ENCODE assay signal across 10 mouse cellular contexts in genomic region chr5:135987248-135987647, GRCm38 (mm10). TPM values are rescaled to one million over a fixed set of nuclear protein-coding genes. Genes with fewer than 3 reads are reported as not detected.
DNase-seq lines count a peak whose midpoint lies in the region; ATAC-seq and TF ChIP-seq lines count a peak whose summit lies in the region.
"Had no signal": no experiment of that assay in that cellular context is flagged by ENCODE, and none has a peak within 500 bp of the region (broad histone marks: within the 10 kb centered on the region; RNA-seq: fewer than 3 reads in every experiment).

No protein-coding gene starts in this region.

- H3K4me1 ChIP-seq in kidney, postnatal 0 days (replicated peaks; ENCODE audit: insufficient read depth, low read length), result no peaks in the 10 kb centered on the region
- no peaks in the 10 kb centered on the region for H3K4me1 ChIP-seq in kidney, embryonic 16.5 days (ENCODE audit: insufficient read depth, low read length)
- H3K4me1 ChIP-seq in thymus, adult 2 months (replicated peaks; ENCODE audit: control insufficient read depth, insufficient read depth, low read length), result peaks cover 8% of the 10 kb centered on the region
- H3K4me1 ChIP-seq in forebrain, embryonic 10.5 days, result no peaks in the 10 kb centered on the region
- H3K4me1 ChIP-seq: liver, embryonic 12.5 days had no signal

- no peak; the same call in 1 of the 2 replicates for ATAC-seq in kidney, postnatal 0 days (replicated peaks; ENCODE audit: low FRiP score, low read depth)
- no peak for ATAC-seq in kidney, embryonic 16.5 days (ENCODE audit: low FRiP score, low TSS enrichment)
- ATAC-seq: liver, embryonic 12.5 days had no signal

- 45% methylated on average over 11 of the region's 11 CpGs for WGBS in kidney, postnatal 0 days
- 48% methylated on average over 11 of the region's 11 CpGs for WGBS in kidney, embryonic 16.5 days
- WGBS in thymus, adult 2 months, result 57% methylated on average over 11 of the region's 11 CpGs
- 69% methylated on average over 11 of the region's 11 CpGs for WGBS in forebrain, embryonic 10.5 days

- H3K9me3 ChIP-seq in kidney, postnatal 0 days (replicated peaks; ENCODE audit: low read length), result no peaks in the 10 kb centered on the region
- no peaks in the 10 kb centered on the region for H3K9me3 ChIP-seq in kidney, embryonic 16.5 days (ENCODE audit: low read length)
- no peaks in the 10 kb centered on the region for H3K9me3 ChIP-seq in forebrain, embryonic 10.5 days
- H3K9me3 ChIP-seq: liver, embryonic 12.5 days had no signal

- no peaks in the 10 kb centered on the region for H3K36me3 ChIP-seq in kidney, postnatal 0 days (ENCODE audit: insufficient read depth, low read length)
- H3K36me3 ChIP-seq in kidney, embryonic 16.5 days (ENCODE audit: insufficient read depth, low read length), result no peaks in the 10 kb centered on the region
- H3K36me3 ChIP-seq in thymus, adult 2 months (ENCODE audit: control insufficient read depth, insufficient read depth, low read length), result no peaks in the 10 kb centered on the region
- no peaks in the 10 kb centered on the region for H3K36me3 ChIP-seq in splenic B cell, adult 2 months (ENCODE audit: control insufficient read depth, insufficient read depth, low read length, poor library complexity, severe bottlenecking)
- no peaks in the 10 kb centered on the region for H3K36me3 ChIP-seq in forebrain, embryonic 10.5 days (replicated peaks)
- H3K36me3 ChIP-seq: liver, embryonic 12.5 days had no signal

- no peak overlapping the region for H3K4me3 ChIP-seq in kidney, postnatal 0 days (replicated peaks; ENCODE audit: low read depth, low read length)
- H3K4me3 ChIP-seq in kidney, embryonic 16.5 days (ENCODE audit: low read length), result no peak overlapping the region
- no peak overlapping the region for H3K4me3 ChIP-seq in thymus, adult 2 months (ENCODE audit: control insufficient read depth, insufficient read depth, low read length)
- H3K4me3 ChIP-seq in forebrain, embryonic 10.5 days, result no peak overlapping the region
- H3K4me3 ChIP-seq: liver, embryonic 12.5 days had no signal

- no peak for TF ChIP-seq POLR2A in thymus, adult 2 months (IDR thresholded peaks at IDR 0.05; ENCODE audit: control insufficient read depth, extremely low read depth, insufficient read depth, low read length, poor library complexity)

- peak; percentile 63 for TF ChIP-seq CTCF in kidney, postnatal 0 days (IDR thresholded peaks at IDR 0.05; ENCODE audit: low read depth)
- no peak for TF ChIP-seq CTCF in thymus, adult 2 months (IDR thresholded peaks at IDR 0.05; ENCODE audit: borderline replicate concordance, control insufficient read depth, extremely low read depth, insufficient read depth, low read length, poor library complexity)

- no peak overlapping the region for H3K9ac ChIP-seq in kidney, postnatal 0 days (ENCODE audit: low read depth, low read length)
- H3K9ac ChIP-seq in kidney, embryonic 16.5 days (replicated peaks; ENCODE audit: low read length), result no peak overlapping the region
- H3K9ac ChIP-seq: liver, embryonic 12.5 days had no signal

- H3K27ac ChIP-seq in kidney, postnatal 0 days, result no peak overlapping the region
- H3K27ac ChIP-seq in kidney, embryonic 16.5 days (ENCODE audit: low read length), result no peak overlapping the region
- H3K27ac ChIP-seq in thymus, adult 2 months (ENCODE audit: control insufficient read depth, insufficient read depth, low read length), result no peak overlapping the region
- no peak overlapping the region for H3K27ac ChIP-seq in forebrain, embryonic 10.5 days
- H3K27ac ChIP-seq: liver, embryonic 12.5 days had no signal

- DNase-seq in kidney, postnatal 0 days (ENCODE audit: low spot score), result peak; percentile 80
- peak; percentile 28 for DNase-seq in thymus, adult 2 months
- DNase-seq in thymus, adult 18-20 months, result no peak
- peak; percentile 65 for DNase-seq in ZHBTc4 (ENCODE audit: low read depth, low spot score)
- peak; percentile 58 for DNase-seq in splenic B cell, adult 2 months (ENCODE audit: low read depth, low spot score)
- no peak for DNase-seq in cerebellum, adult 11 months
- no peak for DNase-seq in forebrain, embryonic 10.5 days (ENCODE audit: extremely low spot score, low spot score)

- H3K4me2 ChIP-seq in kidney, postnatal 0 days (ENCODE audit: low read length), result no peak overlapping the region
- no peak overlapping the region for H3K4me2 ChIP-seq in kidney, embryonic 16.5 days (replicated peaks; ENCODE audit: low read depth, low read length)
- H3K4me2 ChIP-seq: liver, embryonic 12.5 days had no signal

- no peaks in the 10 kb centered on the region for H3K27me3 ChIP-seq in kidney, postnatal 0 days (ENCODE audit: insufficient read depth, low read length)
- no peaks in the 10 kb centered on the region for H3K27me3 ChIP-seq in kidney, embryonic 16.5 days (ENCODE audit: insufficient read depth, low read length)
- no peaks in the 10 kb centered on the region for H3K27me3 ChIP-seq in thymus, adult 2 months (ENCODE audit: control insufficient read depth, insufficient read depth, low read length)
- H3K27me3 ChIP-seq in splenic B cell, adult 2 months (ENCODE audit: control insufficient read depth, insufficient read depth, low read length, poor library complexity, severe bottlenecking), result no peaks in the 10 kb centered on the region
- H3K27me3 ChIP-seq in forebrain, embryonic 10.5 days (ENCODE audit: poor library complexity, severe bottlenecking), result no peaks in the 10 kb centered on the region

RNA-seq across cellular contexts. Expression of gene Zp3, which starts 7.3 kb away (rescaled TPM):
- polyA plus RNA-seq in kidney, postnatal 0 days (2015; fragmentation: Nextera tagmentation; extraction: Ambion mirVana), result 0.13 and 0.16 TPM in 2 replicates
- polyA plus RNA-seq in kidney, embryonic 16.5 days (2015; fragmentation: Nextera tagmentation; extraction: Ambion mirVana), result 0.18 and 0.20 TPM in 2 replicates
- 0.52 and 1.1 TPM in 2 replicates for polyA plus RNA-seq in thymus, adult 2 months (2012; rRNA removed)
- 0.12 TPM in 1 of 2 replicates, not detected in the other for polyA plus RNA-seq in forebrain, embryonic 10.5 days (2016; fragmentation: Nextera tagmentation; extraction: Ambion mirVana)
- polyA plus RNA-seq: intestine, embryonic 14.5 days; liver, embryonic 12.5 days had no signal

RNA-seq across cellular contexts. Expression of gene Dtx2, which starts 7.4 kb away (rescaled TPM):
- polyA plus RNA-seq in kidney, postnatal 0 days (2015; fragmentation: Nextera tagmentation; extraction: Ambion mirVana), result 21.8 and 22.7 TPM in 2 replicates
- 32.9 and 36.3 TPM in 2 replicates for polyA plus RNA-seq in kidney, embryonic 16.5 days (2015; fragmentation: Nextera tagmentation; extraction: Ambion mirVana)
- 75.3 and 78.8 TPM in 2 replicates for polyA plus RNA-seq in thymus, adult 2 months (2012; rRNA removed)
- polyA plus RNA-seq in forebrain, embryonic 10.5 days (2016; fragmentation: Nextera tagmentation; extraction: Ambion mirVana), result 33.9 and 41.1 TPM in 2 replicates

RNA-seq across cellular contexts. Expression of gene Ssc4d, which starts 12.9 kb away (rescaled TPM):
- polyA plus RNA-seq in kidney, postnatal 0 days (2015; fragmentation: Nextera tagmentation; extraction: Ambion mirVana), result 6.7 and 7.5 TPM in 2 replicates
- 11.3 and 11.8 TPM in 2 replicates for polyA plus RNA-seq in kidney, embryonic 16.5 days (2015; fragmentation: Nextera tagmentation; extraction: Ambion mirVana)
- polyA plus RNA-seq in thymus, adult 2 months (2012; rRNA removed), result 3.9 and 4.7 TPM in 2 replicates
- 1.7 and 1.9 TPM in 2 replicates for polyA plus RNA-seq in forebrain, embryonic 10.5 days (2016; fragmentation: Nextera tagmentation; extraction: Ambion mirVana)

RNA-seq across cellular contexts. Expression of gene Upk3b, which starts 51.0 kb away (rescaled TPM):
- polyA plus RNA-seq in kidney, postnatal 0 days (2015; fragmentation: Nextera tagmentation; extraction: Ambion mirVana), result 5.1 and 6.0 TPM in 2 replicates
- 3.6 and 6.1 TPM in 2 replicates for polyA plus RNA-seq in kidney, embryonic 16.5 days (2015; fragmentation: Nextera tagmentation; extraction: Ambion mirVana)
- 6.1 and 16.1 TPM in 2 replicates for polyA plus RNA-seq in thymus, adult 2 months (2012; rRNA removed)
- polyA plus RNA-seq in forebrain, embryonic 10.5 days (2016; fragmentation: Nextera tagmentation; extraction: Ambion mirVana), result 0.09 TPM in 1 of 2 replicates, not detected in the other

RNA-seq across cellular contexts. Expression of gene Ywhag, which starts 52.8 kb away (rescaled TPM):
- polyA plus RNA-seq in kidney, postnatal 0 days (2015; fragmentation: Nextera tagmentation; extraction: Ambion mirVana), result 89.4 and 105 TPM in 2 replicates
- polyA plus RNA-seq in kidney, embryonic 16.5 days (2015; fragmentation: Nextera tagmentation; extraction: Ambion mirVana), result 193 and 202 TPM in 2 replicates
- 56.5 and 73.5 TPM in 2 replicates for polyA plus RNA-seq in thymus, adult 2 months (2012; rRNA removed)
- polyA plus RNA-seq in forebrain, embryonic 10.5 days (2016; fragmentation: Nextera tagmentation; extraction: Ambion mirVana), result 264 and 283 TPM in 2 replicates

Comparison
In these comparisons a context has a peak if more than half of its experiments do, and no peak if none do; other contexts are left out.
1. DNase-seq: peak in kidney, postnatal 0 days (single experiment), thymus, adult 2 months (single experiment), ZHBTc4 (single experiment) and splenic B cell, adult 2 months (single experiment); none in thymus, adult 18-20 months (0 of 2), cerebellum, adult 11 months (single experiment) and forebrain, embryonic 10.5 days (single experiment).